Mouse (Mus musculus): Measurements from ENCODE around the gene Prss29. TPM values are rescaled to one million over a fixed set of nuclear protein-coding genes. Genes with fewer than 3 reads are reported as not detected.

Gene Prss29
- not detected in 2 replicates for polyA plus RNA-seq (2012; ENCODE audit: insufficient read depth, low replicate concordance)

- Histone ChIP-seq H3K9me3 (no peaks in the 10 kb centered on the region), H3K4me1 (no peaks in the 10 kb centered on the region), H3K36me3 (replicated peaks; ENCODE audit: low read length) (no peaks in the 10 kb centered on the region), H3K4me3 (replicated peaks) (no peak within 1 kb of the TSS), H3K27me3 (replicated peaks) (peaks cover 73% of the 10 kb centered on the region)
- TF ChIP-seq GATA1 (IDR thresholded peaks at IDR 0.05; ENCODE audit: borderline replicate concordance, low read length): no peak
- TF ChIP-seq FLI1 (IDR thresholded peaks at IDR 0.05; ENCODE audit: low read length): no peak
Measured at GRCm38 (mm10) chr17:25318354-25318753, at the start of gene Prss29. TSS of gene Prss29 (plus strand) at chr17:25318654.

DNA sequence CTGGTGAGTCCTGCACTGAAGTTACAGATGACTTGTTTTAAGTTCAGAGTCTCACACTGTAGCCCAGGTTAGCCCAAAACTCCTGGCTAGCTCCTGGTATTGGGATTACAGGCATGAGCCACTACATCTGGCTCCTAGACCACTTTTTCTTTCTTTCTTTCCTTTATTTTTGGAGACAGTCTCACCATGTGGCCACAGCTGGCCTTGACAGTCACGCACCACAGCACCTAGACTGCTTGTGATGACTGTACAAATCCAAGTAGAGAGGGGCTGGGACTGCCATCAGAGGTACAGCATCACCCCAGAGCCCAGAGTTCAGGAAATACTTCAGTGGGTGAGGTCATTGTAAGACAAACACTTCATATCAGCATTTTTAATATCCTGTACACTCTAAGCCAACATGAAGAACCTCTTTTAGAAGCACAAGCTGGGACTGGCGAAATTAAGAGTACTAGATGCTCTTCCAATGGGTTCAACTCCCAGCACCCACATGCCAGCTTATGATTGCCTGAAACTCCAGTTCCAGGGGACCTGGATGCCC is 47.6 kb upstream of the Prss29 start:
- Histone ChIP-seq H3K9me3 (no peaks in the 10 kb centered on the region), H3K4me3 (replicated peaks) (peak overlapping the region; percentile 95), H3K27me3 (replicated peaks) (no peaks in the 10 kb centered on the region), H3K36me3 (replicated peaks; ENCODE audit: low read length) (peaks cover 51% of the 10 kb centered on the region), H3K4me1 (peaks cover 50% of the 10 kb centered on the region)
- TF ChIP-seq FLI1 (IDR thresholded peaks at IDR 0.05; ENCODE audit: low read length) (no peak), GATA1 (IDR thresholded peaks at IDR 0.05; ENCODE audit: borderline replicate concordance, low read length) (no peak)

DNA sequence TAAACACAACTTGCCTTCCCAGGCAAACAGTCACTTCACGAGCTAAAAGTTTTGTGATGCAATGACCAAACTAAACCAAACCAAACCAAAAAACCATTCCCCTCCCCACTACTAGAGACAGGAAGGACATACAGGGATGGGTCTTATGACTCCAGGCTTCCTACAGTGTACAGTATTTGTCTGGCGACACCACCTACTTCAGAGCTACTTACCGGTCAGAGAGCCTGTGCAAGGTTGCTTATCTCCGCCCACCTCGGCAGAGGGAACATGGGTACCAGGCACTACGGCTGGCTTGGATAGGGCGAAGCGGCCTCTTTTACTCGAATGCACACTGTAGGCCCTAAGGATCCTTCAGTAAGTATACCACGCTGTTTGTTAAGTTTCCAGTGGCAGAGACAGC is 46.1 kb upstream of the Prss29 start:
- Histone ChIP-seq H3K9me3 (no peaks in the 10 kb centered on the region), H3K4me3 (replicated peaks) (peak overlapping the region; percentile 95), H3K4me1 (peaks cover 50% of the 10 kb centered on the region), H3K27me3 (replicated peaks) (peaks cover 2% of the 10 kb centered on the region), H3K36me3 (replicated peaks; ENCODE audit: low read length) (peaks cover 37% of the 10 kb centered on the region)
- TF ChIP-seq GATA1 (IDR thresholded peaks at IDR 0.05; ENCODE audit: borderline replicate concordance, low read length) (no peak), FLI1 (IDR thresholded peaks at IDR 0.05; ENCODE audit: low read length) (no peak)

GRCm38 (mm10) chr17:25272951-25273705 is 45.3 kb upstream of the Prss29 start:
- Histone ChIP-seq H3K9me3 (no peaks in the 10 kb centered on the region), H3K4me1 (peaks cover 54% of the 10 kb centered on the region), H3K36me3 (replicated peaks; ENCODE audit: low read length) (peaks cover 29% of the 10 kb centered on the region), H3K27me3 (replicated peaks) (peaks cover 5% of the 10 kb centered on the region), H3K4me3 (replicated peaks) (peak overlapping the region; percentile 95)
- TF ChIP-seq GATA1 (IDR thresholded peaks at IDR 0.05; ENCODE audit: borderline replicate concordance, low read length): no peak
- TF ChIP-seq FLI1 (IDR thresholded peaks at IDR 0.05; ENCODE audit: low read length): no peak

GRCm38 (mm10) chr17:25273706-25274501 is 44.5 kb upstream of the Prss29 start:
- TF ChIP-seq GATA1 (IDR thresholded peaks at IDR 0.05; ENCODE audit: borderline replicate concordance, low read length): no peak
- no peak for TF ChIP-seq FLI1 (IDR thresholded peaks at IDR 0.05; ENCODE audit: low read length)
- Histone ChIP-seq H3K4me3 (replicated peaks) (peak overlapping the region; percentile 95), H3K9me3 (no peaks in the 10 kb centered on the region), H3K27me3 (replicated peaks) (peaks cover 7% of the 10 kb centered on the region), H3K36me3 (replicated peaks; ENCODE audit: low read length) (peaks cover 21% of the 10 kb centered on the region), H3K4me1 (peaks cover 48% of the 10 kb centered on the region)

GRCm38 (mm10) chr17:25274571-25275346 is 43.7 kb upstream of the Prss29 start, which contains the start of gene Ube2i:
TSS of gene Ube2i (minus strand) at chr17:25274622.
- peaks cover 9% of the 10 kb centered on the region for H3K27me3 ChIP-seq (replicated peaks)
- peak within 1 kb of the TSS; percentile 95 for H3K4me3 ChIP-seq (replicated peaks)
- H3K36me3 ChIP-seq (replicated peaks; ENCODE audit: low read length): peaks cover 12% of the 10 kb centered on the region
- H3K4me1 ChIP-seq: peaks cover 45% of the 10 kb centered on the region
- no peak for TF ChIP-seq FLI1 (IDR thresholded peaks at IDR 0.05; ENCODE audit: low read length)
- no peak for TF ChIP-seq GATA1 (IDR thresholded peaks at IDR 0.05; ENCODE audit: borderline replicate concordance, low read length)
- H3K9me3 ChIP-seq: no peaks in the 10 kb centered on the region

- Histone ChIP-seq H3K36me3 (replicated peaks; ENCODE audit: low read length) (peaks cover 2% of the 10 kb centered on the region), H3K4me3 (replicated peaks) (no peak overlapping the region), H3K4me1 (peaks cover 35% of the 10 kb centered on the region), H3K9me3 (no peaks in the 10 kb centered on the region), H3K27me3 (replicated peaks) (peaks cover 9% of the 10 kb centered on the region)
- no peak for TF ChIP-seq FLI1 (IDR thresholded peaks at IDR 0.05; ENCODE audit: low read length)
- TF ChIP-seq GATA1 (IDR thresholded peaks at IDR 0.05; ENCODE audit: borderline replicate concordance, low read length): no peak
Measured at GRCm38 (mm10) chr17:25275833-25276232, 42.6 kb upstream of the Prss29 start.

GRCm38 (mm10) chr17:25282133-25282532 is 36.3 kb upstream of the Prss29 start:
- peaks cover 20% of the 10 kb centered on the region for H3K4me1 ChIP-seq
- H3K36me3 ChIP-seq (replicated peaks; ENCODE audit: low read length): no peaks in the 10 kb centered on the region
- peaks cover 4% of the 10 kb centered on the region; the same call in 1 of the 2 replicates for H3K9me3 ChIP-seq
- peaks cover 7% of the 10 kb centered on the region for H3K27me3 ChIP-seq (replicated peaks)
- TF ChIP-seq FLI1 (IDR thresholded peaks at IDR 0.05; ENCODE audit: low read length): no peak
- no peak for TF ChIP-seq GATA1 (IDR thresholded peaks at IDR 0.05; ENCODE audit: borderline replicate concordance, low read length)
- H3K4me3 ChIP-seq (replicated peaks): no peak overlapping the region

- H3K27me3 ChIP-seq (replicated peaks): peaks cover 2% of the 10 kb centered on the region
- H3K4me1 ChIP-seq: peaks cover 10% of the 10 kb centered on the region
- H3K9me3 ChIP-seq: peaks cover 4% of the 10 kb centered on the region; the same call in 1 of the 2 replicates
- no peak overlapping the region for H3K4me3 ChIP-seq (replicated peaks)
- TF ChIP-seq GATA1 (IDR thresholded peaks at IDR 0.05; ENCODE audit: borderline replicate concordance, low read length) (no peak), FLI1 (IDR thresholded peaks at IDR 0.05; ENCODE audit: low read length) (no peak)
- H3K36me3 ChIP-seq (replicated peaks; ENCODE audit: low read length): no peaks in the 10 kb centered on the region
Measured at GRCm38 (mm10) chr17:25285033-25285432, 33.4 kb upstream of the Prss29 start.
